Mouse (Mus musculus) cerebellum, adult 11 months (tissue): ENCODE measurements around the gene D030056L22Rik.

Source experiments
- DNase-seq: peaks from one replicate; pipeline ENCODE4 v3.0.0; 2022

D030056L22Rik gene

GRCm38 (mm10) chr19:18735901-18736300, 22.9 kb downstream of the D030056L22Rik start:
- DNase-seq, result no peak

DNA sequence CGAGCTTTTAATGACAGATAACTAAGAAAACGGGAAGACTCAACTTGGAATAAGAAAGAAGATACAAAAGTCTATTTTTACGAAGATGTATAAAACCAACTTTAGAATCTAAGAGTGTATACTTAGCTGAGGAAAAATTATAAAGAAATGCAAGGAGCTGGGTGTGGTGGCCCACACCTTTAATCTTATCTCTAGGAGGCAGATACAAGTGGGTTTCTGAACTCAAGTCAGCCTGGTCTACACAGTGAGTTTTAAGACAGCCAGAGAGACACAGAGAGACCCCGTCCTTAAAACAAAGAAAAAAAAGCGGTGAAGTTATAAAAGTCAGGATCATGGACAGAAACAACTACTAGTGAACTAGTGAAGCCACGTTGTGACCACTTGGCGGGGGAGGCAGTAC, 26.2 kb downstream of the D030056L22Rik start:
- no peak for DNase-seq

DNA sequence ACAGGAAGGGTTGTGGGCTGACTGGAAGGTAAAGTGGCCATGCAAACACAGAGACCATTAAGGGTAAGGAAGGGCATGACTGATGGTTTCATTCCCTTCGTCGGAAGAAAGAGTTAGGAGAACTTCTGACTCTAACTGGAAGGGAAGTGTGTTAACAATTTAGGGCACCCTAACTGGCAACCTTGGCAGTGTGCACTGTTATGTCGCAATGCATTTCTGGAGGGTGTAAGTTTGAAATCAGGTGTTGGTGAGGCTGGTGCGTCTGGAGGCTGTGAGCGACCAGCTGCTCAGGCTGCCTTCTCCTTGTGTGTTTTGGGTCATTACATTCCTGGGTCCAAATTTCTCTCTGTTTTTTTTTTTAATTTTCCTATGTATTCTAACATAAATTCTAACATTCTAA, 31.0 kb downstream of the D030056L22Rik start:
- DNase-seq, result no peak

- no peak for DNase-seq
Observed at GRCm38 (mm10) chr19:18746576-18747340, 33.8 kb downstream of the D030056L22Rik start.

DNA sequence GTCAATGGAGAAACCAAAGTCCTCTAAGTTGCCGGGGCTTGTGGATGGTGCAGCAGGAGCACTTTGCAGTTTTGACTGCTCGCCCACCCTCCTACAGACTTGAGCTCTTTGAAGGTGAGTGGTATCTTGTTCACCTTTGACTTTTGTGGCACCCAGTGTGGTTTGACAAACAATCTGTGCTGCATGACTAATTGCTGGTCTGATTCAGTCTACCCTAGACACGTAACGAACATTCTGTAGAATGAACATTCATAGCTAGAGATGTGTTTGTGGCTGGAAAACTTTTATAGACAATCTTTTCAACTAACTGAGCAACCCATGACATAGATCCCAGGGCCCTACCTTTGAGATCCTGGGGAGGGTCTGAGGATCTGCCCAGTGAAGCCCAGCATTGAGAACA, 34.4 kb downstream of the D030056L22Rik start:
- no peak for DNase-seq

- DNase-seq, result no peak
Observed at GRCm38 (mm10) chr19:18749598-18750339, 36.8 kb downstream of the D030056L22Rik start, which contains the start of gene Trpm6. Gene Trpm6 (plus strand): TSS chr19:18749983.

DNA sequence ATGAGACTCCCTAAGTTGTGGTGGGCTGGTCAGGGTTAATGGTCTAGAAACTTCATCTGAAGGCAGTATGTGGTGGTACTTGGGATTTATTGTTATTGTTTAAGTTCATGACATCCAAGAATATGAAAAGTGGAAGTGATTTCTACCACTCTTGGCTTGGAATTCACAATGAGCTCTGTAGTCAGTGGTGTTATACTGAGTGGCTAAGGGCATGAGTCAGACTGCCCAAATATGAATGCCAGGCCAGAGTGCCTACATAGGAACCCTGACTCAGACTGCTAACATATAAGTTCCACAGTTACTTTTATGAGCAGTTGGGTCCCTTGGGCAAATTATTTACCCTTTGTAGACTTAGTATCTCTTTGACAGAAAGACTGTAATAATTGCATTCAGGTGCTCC, 44.2 kb downstream of the D030056L22Rik start:
- DNase-seq, result no peak

DNA sequence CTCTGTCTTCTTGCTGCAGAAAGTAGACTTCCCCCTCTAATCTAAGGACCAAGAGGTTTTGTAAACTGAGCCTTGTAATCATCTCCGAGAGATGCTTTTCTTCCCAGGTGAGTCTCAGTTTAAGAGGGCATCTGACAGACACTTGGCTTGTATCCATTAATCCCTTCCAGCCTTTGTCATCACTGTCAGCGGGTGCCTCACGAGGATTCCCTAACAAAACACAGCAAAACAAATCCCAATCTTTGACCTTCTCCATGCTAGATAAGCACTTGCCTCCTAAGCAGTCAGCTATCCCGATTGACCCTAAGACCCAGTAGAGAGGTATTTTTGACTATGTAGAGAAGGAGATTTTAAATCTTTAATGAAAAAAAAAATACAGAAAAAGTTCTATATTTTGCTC, 44.7 kb downstream of the D030056L22Rik start:
- DNase-seq, result no peak

- no peak for DNase-seq
Observed at GRCm38 (mm10) chr19:18758269-18758668, 45.3 kb downstream of the D030056L22Rik start.

- no peak for DNase-seq
Observed at GRCm38 (mm10) chr19:18758916-18759315, 45.9 kb downstream of the D030056L22Rik start.

DNA sequence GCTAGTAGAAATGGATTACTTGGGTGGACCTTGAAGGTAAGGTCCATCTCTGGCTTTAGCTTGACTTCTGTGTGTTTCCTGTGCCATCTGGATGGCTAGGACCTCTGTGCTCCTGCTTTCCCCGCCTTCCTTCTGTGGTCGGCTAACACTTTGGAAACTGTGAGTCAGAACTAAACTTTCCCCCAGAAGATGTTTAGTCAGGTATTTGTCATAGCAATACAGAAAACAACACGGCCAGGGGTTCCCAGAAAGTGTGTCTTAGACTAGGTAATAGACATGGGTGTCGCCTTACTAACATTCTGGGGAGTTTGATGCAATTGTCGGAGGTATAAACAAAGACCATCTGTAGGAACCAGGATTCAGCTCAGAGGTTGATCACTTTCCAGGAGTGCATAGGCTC, 53.4 kb downstream of the D030056L22Rik start:
- DNase-seq, result no peak
